Mouse (Mus musculus) ovary, adult 18-20 months (tissue): ENCODE results near the gene Arhgef39.
"Not testable (repeated sequence)": the region's sequence is repeated elsewhere in the genome, so short reads cannot be mapped to it uniquely, and the experiment has no call there.

Source experiments
- DNase-seq: peaks from one replicate; pipeline ENCODE4 v3.0.0; 2022; ENCODE audit warnings: low spot score, mixed read lengths

Arhgef39 gene

DNA sequence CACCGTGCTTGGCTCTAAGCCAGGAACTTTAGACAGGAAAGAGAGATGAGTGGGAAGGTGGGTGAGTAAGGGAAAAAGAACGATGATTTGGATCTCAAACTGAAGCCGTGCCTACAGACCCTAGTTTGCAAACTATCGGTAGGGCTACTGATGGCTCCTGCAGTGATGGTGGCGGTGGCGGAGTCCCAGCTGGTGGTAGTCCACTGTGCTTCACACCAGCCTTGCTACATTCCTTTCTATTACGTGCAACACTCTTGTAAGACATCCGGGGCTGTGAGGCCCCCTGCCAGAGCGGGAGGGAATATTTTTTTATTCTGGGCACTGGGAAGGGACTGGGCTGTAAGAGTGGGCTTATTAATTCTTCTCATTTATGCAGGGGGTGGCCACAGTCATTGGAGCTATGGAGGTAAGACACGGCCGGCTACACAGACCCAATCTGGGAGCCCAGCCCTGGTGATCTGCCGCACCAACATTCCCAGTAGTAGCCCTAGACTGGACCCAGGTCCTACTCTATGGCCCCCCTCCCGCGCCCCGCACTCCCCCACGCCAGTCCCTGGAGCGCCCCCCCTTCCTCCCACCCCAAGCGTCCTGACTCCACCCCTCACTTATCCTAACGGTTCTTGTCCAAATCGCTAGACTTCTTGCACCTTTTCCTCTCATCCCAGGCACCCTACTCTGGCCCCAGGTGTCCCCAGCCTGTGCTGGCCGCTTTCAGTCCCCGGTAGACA is 8.6 kb upstream of the Arhgef39 start:
- no peak for DNase-seq

DNA sequence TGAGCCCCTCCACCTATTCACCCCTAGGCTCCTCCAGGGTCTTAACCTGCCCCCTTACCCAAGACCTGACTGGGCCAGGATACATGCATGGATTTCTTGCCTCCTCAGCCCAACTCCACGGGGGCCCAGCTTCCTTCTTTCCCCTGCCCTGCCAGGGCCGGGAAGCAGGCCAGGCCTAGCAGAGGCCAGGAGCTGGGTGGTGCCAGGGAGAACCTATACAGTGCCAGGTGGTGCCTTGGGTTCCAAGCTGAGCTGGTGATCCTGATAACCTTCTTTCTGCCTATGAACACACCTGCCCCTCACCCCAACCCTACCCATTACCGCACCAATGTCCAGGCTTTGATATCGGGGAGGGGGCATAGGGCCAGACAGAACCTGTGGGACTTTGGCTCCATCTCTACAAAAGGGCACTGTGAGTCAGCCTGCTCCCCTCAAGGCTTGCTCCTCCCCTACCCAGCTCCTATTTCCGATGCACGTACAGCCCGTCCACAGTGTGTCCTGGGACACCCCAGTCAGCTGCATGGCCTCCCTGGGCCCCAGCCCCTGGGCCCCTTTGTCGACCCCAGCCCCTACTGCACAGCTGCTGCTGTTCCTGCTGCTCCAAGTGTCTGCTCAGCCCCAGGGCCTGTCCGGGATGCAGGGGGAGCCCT is 7.2 kb upstream of the Arhgef39 start, which contains the start of gene Car9:
Car9 (plus strand) TSS at position 431 of the 650 bp plus-strand sequence.
- no peak for DNase-seq

DNA sequence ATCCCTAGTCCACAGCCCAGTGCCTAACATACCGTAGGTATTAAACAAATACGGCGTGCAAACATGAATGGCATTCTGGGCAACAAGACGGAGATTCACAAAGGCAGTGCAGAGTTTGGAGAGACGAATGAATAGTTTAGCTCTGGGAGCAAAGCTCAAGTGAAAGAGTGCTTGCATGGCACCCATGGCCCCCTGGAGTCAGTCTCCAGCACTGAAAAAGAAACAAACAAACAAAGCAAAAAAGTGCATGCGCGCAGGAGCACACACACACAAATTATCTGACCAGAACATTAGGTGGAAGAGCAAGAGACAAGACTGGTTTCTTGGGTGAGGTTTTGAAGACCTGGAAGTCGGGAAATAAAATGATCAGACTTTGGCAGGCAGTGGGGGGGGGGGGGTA is 6.6 kb upstream of the Arhgef39 start:
- no peak for DNase-seq

DNA sequence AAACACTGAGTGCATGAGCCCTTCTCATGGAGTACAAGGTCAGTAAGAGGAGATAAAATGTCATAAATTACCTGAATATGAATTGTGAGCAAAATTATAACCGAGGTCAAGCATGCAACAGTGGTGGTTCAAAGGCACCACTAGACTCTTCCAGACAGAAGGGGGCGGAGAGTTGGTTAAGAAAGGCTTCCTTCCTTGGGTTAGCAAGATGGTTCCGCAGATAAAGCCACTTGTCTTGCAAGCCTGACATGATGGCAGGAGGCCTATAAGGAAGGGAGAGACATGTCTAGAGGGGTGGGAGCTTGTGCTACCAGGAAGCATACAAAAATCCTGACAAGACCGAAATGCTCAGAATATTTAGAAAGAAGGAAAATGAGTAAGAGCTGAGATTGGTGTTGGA is 4.8 kb upstream of the Arhgef39 start:
- DNase-seq: no peak

GRCm38 (mm10) chr4:43503506-43503905 is 4.0 kb upstream of the Arhgef39 start:
- no peak for DNase-seq

DNA sequence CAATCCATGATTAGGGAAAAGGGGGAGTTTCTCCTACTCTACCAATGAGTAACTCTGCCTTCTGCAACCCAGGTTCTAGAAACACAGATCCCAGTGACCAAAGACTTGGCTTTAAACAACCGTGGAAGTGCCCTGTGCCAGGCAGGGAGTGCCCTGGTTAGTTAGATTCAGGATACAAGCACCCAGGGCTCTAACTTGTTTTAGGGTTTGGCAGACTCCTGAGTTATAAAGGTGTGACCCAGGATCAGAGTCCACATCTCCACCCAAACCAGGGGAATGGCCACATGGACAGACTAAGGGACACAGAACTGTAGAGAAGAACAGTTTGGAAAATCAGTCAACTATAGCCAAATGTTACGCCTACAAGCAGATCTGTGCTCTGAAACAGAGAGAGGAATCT is 3.5 kb upstream of the Arhgef39 start:
- no peak for DNase-seq

- no peak for DNase-seq
Observed at GRCm38 (mm10) chr4:43498983-43499382, 512 bp downstream of the Arhgef39 start.

DNA sequence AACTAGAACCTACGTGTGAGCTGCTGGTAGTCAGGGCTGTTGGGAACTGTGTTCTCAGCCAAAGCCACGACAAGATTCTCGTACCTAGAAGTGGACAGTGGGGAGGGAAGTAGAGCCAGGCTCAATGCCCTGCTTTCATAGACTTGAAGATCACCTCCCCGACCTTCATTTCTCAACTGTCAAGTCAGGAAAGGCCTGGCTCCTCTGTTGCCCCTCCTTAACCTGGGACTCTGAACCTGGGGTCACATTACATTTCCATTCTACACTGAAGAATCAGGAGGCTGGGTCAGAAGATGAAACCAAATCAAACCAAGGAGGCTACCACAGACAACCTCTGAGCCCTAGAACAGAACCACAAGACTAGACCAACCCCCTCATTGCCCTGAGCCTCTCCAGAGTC is 1.5 kb downstream of the Arhgef39 start:
- no peak for DNase-seq

DNA sequence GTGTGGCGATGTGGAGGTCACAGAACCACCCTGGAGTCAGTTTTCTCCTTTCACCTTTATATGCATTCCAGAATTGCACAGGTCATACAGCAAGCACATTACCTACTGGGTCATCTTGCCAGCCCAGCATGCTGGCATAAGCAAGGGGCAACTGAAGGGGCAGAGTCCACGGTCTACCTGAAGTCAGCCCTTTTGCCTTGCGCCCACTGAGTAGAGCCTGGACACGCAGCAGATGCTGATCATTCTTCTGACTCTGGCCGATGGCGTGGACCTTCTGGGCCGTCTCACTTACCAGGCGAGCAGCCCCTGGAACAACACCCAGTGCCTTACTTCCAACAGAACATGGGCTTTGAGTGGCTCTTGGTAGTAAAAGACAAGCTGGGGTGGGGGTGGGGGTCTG is 2.1 kb downstream of the Arhgef39 start:
- DNase-seq: no peak

- DNase-seq: no peak
Observed at GRCm38 (mm10) chr4:43496587-43496986, 2.9 kb downstream of the Arhgef39 start.

DNA sequence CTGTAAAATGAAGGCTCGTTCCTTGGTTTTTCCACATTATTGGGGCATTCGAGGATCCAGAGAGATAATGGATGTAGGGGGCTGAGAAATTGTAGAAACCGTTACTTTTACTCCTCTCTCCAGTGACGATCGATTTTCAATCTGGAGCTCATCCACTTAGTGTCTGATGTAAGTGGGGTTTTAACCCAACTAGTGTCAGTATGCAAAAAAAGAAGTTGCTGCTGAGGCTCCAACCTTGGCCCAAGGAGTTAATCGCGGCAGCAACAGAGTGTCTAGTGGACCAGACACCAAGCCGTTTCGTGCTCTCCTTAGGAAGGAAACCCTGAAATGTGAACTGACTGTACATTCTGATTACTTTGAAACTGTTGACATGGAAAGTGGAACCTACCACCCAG is 5.7 kb downstream of the Arhgef39 start:
- no peak for DNase-seq

GRCm38 (mm10) chr4:43493186-43493845 is 6.2 kb downstream of the Arhgef39 start:
- DNase-seq: peak; percentile 90

DNA sequence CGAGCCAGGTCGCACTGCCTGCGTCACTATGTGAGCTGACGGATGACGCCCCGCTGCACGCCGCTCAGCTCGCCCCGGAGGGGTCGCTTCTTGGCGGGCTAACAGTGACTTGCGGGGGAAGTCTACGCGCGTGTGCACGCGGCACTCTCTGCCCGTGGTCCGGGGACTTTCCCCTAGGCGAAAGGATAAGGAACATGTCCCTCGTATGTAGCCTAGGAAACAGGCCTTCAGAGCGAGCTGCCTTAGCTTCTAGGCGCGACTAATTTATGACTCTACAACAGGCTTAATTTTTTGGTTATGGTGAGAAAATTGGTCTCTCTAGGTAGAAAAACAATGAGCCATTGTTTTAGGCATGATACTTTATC is 6.7 kb downstream of the Arhgef39 start, which contains the start of gene Ccdc107:
Ccdc107 (plus strand) TSS at position 80 of the 365 bp plus-strand sequence.
- DNase-seq: peak; percentile 95

DNA sequence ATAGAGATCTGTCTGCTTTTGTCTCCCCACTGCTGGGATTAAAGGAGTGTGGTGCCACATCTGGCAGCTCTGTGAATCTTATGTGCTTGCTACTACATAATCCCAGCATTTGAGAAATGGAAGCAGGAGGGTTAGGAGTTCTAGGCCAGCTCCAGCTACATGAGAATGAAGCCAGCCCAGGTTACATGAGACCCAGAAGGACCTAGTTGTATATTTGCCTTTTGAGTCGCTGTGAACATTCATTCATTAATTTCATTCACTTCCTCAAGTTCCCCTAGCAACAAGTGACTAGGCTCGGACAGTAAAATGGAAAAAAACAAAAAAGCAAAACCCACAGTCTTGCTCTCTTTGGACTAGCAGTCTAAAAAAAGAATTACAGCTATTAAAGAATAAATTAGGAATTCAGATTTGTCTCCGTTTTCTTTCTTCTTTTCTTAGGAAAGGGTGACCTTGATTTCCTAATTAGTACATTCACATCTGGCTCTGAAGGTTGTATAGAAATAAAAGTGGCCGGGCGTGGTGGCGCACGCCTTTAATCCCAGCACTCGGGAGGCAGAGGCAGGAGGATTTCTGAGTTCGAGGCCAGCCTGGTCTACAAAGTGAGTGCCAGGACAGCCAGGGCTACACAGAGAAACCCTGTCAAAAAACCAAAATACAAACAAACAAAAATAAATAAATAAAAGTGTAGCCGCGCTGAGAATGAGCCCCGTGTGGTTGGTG is 7.2 kb downstream of the Arhgef39 start:
- no peak for DNase-seq

DNA sequence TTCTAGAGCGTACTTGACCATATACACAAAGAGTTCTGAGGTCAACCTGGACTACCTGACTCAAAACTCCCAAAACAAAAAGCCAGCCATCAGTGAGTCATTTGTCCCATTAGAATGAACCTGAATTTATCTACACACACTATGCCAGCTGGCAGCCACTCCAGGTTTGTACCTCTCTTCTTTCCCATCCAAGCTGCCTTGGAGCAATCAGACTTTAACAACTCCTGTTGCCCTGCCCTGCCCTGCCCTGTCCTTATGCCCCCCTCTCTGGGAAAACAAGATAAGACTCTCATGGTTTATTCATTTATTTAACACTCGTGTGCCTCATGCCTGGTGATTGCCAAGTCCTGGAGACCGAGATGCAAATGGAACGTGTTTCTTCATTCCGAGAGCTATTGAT is 8.7 kb downstream of the Arhgef39 start:
- DNase-seq: no peak

DNA sequence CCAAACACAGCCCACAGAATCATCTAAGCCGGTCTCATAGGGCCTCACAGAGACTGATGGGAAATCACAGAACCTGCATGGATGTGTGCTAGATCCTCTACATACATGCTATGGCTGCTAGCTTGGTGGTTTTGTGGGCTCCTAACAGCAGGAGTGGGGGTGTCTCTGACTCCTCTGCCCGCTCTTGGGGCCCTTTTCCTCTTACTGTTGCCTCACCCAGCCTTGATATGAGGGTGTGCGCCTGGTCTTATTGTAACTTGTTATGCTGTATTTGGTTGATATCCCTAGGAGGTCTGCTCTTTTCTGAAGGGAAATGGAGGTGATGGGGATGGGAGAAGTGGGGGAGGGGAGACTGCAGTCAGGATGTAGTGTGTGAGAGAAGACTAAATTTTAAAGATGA is 9.9 kb downstream of the Arhgef39 start:
- DNase-seq: no peak

DNA sequence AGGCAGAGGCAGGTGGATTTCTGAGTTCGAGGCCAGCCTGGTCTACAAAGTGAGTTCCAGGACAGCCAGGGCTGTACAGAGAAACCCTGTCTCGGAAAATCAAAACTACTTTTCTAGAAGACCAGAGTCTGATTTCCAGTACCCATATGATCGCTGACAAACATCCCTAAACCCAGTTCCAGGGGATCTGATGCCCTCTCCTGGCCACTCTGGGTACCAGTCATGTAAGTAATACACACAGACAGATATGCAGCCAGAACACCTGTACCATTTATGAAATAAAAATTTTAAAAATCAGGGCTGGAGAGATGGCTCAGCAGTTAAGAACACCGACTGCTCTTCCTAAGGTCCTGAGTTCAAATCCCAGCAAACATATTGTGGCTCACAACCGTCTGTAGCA is 13.8 kb downstream of the Arhgef39 start:
- not testable (repeated sequence) for DNase-seq

DNA sequence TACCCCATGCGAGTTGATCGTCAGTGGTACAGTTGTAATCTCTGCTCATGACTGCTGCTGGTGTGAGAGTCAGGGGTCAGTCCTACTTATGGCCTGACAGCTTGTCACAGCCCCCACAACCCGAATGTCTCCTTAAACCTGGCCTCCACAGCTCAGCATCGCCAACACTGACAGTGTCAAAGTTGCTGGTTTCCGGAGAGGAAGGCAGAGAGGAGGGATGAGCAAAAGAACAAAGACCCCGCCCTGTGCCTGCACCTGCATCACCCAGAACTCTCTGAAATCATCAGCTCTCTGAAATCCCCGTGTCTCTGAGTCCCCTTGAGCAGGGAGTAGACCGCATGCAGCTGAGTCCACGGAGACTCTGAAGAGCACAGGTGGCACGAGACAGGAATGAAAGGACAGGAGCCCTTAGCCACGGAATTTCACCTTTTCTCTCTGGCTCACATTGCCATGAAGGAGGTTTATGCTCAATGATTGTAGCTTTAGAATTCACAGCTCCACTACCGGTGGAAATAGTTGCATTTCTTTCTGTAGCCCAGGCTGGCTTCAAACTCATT is 15.9 kb downstream of the Arhgef39 start, which contains the start of gene Sit1:
Sit1 (minus strand) TSS at position 200 of the 557 bp plus-strand sequence.
- no peak for DNase-seq

- DNase-seq: peak; percentile 25
Observed at GRCm38 (mm10) chr4:43482591-43482990, 16.9 kb downstream of the Arhgef39 start.

- DNase-seq: no peak
Observed at GRCm38 (mm10) chr4:43481894-43482456, 17.5 kb downstream of the Arhgef39 start.

DNA sequence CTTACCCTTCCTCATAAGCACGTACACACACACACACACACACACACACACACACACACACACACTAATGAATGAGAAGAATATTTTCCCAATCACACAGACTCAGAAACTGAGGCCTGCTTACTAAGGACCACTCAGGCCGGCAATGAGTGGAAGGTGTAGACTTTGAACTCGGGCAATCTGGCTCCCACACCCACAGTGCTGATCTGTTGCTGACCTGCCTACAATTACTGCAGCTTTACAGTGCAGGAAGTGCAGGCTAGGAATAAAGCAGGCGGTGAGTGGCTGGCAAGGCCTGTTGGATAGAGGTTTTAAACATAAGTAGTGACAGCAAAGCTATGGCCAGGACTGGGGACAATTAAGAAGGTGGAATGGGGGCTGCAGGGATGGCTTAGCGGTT is 18.5 kb downstream of the Arhgef39 start:
- DNase-seq: no peak
